Mouse (Mus musculus) thymus, postnatal 10 days (tissue): Measurements from ENCODE around the gene Gm21637.
"Not testable (repeated sequence)": the region's sequence is repeated elsewhere in the genome, so short reads cannot be mapped to it uniquely, and the experiment has no call there.

ENCODE experiments used
- DNase-seq, 2 experiments: peaks; one replicate each; pipeline ENCODE4 v3.0.0; 2021; ENCODE audit warnings: low spot score in 2 of 2

Gene Gm21637

GRCm38 (mm10) chrX:31961744-31962143, at the start of gene Gm21637:
TSS of gene Gm21637 (plus strand) at chrX:31962044.
- not testable (repeated sequence) for DNase-seq
